Mouse (Mus musculus): ENCODE measurements around the gene Srrm4.

DNA sequence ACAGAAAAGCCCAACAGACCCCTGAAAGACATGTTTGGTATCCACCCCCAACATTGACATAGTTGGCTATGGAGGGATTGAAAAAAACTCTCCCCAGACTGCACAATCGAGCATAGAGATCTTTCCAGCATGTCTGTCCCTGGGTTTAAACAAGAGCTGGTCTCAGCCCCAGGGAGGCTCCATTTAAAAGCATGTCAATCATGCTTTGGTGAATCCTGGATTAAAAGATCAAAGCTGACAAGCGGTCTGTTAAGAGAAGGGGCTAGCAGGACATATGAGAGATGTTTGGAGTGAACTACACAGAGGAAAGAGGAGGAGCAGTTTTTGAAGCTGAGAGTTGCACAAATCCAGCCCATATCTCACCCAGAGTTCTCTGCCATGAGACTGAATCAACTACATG, 38.5 kb downstream of the Srrm4 start:
- TF ChIP-seq ZKSCAN1 (IDR thresholded peaks at IDR 0.05; ENCODE audit: low read depth, low read length) (no peak), ZC3H11A (IDR thresholded peaks at IDR 0.05; ENCODE audit: low read depth, low read length) (no peak), E2F4 (IDR thresholded peaks at IDR 0.05; ENCODE audit: borderline replicate concordance, low read depth, low read length) (no peak), GATA1 (IDR thresholded peaks at IDR 0.05; ENCODE audit: low read depth, low read length) (no peak), CTCF (IDR thresholded peaks at IDR 0.05 in 2 of 3, conservative IDR thresholded peaks at IDR 0.05 in 1 of 3; ENCODE audit: control insufficient read depth in 1 of 3, insufficient read depth in 1 of 3, low read depth in 2 of 3, low read length in 3 of 3, poor library complexity in 1 of 3, severe bottlenecking in 1 of 3) (no peak), NRF1 (IDR thresholded peaks at IDR 0.05; ENCODE audit: insufficient read depth, low read depth, low read length, poor library complexity, severe bottlenecking) (no peak), ZNF384 (IDR thresholded peaks at IDR 0.05; ENCODE audit: low read depth, low read length) (no peak)

Data from MEL (cell line).